Mouse (Mus musculus) A20 (cell line): ENCODE results near the gene Mapkapk3.
A peak's percentile ranks its signal among the peaks of the same experiment; 100 is the strongest.

Experiments
- DNase-seq: peaks from one replicate; pipeline ENCODE4 v3.0.0-alpha.2; 2011; ENCODE audit warnings: low read depth, low spot score

Mapkapk3 gene

GRCm38 (mm10) chr9:107288711-107289110 is 966 bp downstream of the Mapkapk3 start:
- peak; percentile 68 for DNase-seq

- no peak for DNase-seq
Observed at GRCm38 (mm10) chr9:107288105-107288650, 1.5 kb downstream of the Mapkapk3 start.

DNA sequence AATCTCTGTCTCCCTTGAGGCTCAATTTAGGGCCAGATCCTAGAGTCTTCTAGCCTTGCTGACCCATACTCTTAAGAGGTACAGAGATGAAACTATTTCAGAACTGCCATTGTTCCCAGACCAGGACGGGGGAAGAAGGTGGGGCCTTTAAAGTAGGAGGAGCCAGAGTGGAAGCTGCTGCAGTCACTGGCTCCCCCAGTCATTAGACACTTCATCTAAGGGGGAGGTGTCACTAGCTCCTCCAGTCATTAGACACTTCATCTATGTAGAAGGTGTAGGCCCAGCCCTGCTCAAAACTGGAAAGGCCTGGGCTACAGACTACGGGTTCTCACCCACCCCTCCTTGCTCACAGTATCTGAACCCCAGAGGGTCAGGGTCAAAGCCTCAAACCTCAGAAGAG is 2.4 kb downstream of the Mapkapk3 start:
- no peak for DNase-seq

DNA sequence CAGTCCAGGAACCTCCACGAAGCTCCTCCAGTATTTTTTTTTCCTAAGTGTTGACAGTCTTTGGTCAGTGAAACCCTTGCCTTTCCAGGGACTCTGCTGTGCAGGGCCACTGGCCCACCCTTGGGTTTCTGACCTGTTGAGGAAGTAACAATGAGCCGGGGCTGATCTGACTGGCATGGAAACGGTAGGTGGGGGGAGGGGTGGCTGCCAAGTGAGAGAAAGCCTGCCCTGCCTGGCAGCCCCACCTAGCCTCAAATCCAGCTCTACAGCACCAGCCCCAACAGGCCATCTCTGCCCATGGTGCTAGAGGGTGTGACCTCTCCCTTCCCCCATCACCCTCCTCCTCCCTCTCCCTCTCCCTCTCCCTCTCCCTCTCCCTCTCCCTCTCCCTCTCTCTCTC is 4.7 kb downstream of the Mapkapk3 start:
- no peak for DNase-seq

GRCm38 (mm10) chr9:107282951-107283350 is 6.7 kb downstream of the Mapkapk3 start:
- no peak for DNase-seq

GRCm38 (mm10) chr9:107281241-107281987 is 8.3 kb downstream of the Mapkapk3 start:
- DNase-seq: no peak

DNA sequence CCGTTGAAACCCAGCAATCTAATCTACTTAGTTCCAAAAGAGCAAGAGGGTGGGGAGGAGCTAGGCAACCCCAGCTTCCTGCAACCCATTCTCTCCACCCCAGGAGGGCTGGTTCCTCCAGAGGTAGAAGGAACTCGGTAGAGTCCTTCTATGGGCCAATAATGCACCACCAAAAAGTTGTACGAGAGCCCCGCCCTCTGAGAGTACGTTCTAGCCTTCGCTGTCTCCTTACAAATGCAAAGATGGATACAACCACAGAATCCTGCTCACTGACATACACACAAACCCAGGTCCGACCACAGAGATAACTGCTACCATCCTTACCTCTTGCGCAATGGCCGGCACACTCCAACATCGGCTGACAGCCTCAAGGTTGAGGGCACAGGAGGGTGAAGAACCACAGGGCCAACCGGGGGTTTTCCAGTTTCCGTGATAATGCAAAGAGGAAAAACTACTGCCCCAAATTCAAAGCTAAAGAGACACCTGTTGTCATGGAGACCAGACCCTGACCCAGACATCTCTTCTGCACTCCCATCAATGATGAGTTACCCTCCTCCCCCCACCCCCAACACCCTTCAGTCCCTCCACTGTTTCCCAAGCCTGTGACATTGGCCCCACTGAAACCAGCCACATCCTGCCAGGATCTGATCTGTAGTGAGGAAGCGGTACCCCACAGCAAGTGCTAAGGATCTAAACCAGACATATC is 9.2 kb downstream of the Mapkapk3 start:
- no peak for DNase-seq

GRCm38 (mm10) chr9:107279378-107280321 is 10.0 kb downstream of the Mapkapk3 start:
- DNase-seq: no peak

- no peak for DNase-seq
Observed at GRCm38 (mm10) chr9:107278527-107279377, 10.9 kb downstream of the Mapkapk3 start.

DNA sequence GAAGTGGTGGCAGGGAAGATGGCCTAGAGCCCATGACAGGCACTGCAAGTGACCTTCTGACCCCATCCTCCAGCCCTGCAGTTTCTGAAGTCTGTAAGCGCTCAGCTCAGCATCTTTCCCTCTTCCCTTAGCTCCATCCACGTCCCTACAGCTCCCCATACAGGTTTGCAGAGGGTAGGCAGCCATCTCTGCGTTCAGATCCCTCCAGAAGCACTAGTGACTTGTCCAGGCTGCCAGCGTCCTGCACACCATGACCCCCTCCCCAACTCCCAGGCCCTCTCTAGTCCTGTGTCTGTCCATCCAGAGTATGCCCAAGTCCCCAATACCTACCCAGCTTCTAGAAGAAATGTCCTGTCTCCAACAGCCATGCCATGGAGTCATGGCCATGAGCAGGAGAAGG is 11.6 kb downstream of the Mapkapk3 start:
- no peak for DNase-seq

DNA sequence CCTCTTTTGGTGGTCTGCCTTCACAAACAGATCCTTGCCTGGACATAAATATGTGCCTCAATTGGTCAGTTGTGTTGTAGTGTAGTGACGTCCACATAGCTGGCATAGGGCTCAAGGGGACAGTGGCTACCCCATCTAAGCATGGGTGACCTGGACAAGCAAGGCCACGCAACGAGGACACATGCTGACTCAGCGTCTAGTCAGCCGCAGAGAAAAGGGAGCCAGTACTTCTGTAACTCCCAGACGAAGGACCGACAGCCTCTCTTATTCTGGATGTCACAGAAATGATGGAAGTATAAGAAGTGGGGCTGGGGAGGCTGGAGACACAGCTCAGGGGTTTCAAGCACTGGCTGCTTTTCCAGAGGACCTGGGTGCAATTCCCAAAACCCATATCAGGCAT is 12.1 kb downstream of the Mapkapk3 start:
- no peak for DNase-seq

DNA sequence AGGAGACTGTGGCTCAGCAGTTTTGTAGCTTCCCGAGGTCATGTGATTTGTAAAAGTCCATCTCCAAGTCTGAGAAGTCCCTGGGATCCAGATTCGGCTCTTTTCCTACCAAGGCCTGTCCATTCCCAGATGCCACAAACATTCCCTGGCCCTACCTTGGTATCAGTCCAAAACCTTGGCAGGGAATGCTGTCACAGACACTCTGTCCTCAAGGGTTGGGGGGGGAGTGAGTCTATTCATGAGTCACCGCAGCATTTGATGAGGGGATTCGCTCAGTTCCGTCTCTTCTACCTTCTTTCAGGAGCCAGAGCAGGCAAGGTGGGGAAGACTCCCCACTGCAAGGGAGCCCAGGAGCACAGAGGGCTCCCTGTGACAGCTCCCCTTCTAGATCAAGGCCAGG is 14.0 kb downstream of the Mapkapk3 start:
- DNase-seq: no peak

DNA sequence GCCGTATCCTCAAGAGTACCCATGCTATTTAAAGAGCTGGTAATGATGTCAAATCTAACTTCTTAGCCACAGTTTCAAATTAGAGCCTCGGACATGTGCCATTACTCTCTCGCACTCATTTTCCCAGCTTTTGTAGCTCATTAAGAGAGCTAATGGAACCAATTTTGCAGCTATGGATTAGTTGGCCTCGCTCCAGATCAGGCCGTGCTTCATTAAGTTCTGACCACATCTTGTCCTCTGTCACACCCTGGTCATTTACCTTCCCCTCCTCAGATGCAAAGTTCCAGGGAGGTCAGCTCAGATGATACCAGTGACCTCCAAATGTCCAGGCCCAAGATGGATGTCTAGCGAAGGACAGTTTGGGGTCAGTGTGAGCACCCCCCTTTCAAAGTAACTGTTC is 14.9 kb downstream of the Mapkapk3 start:
- no peak for DNase-seq

- DNase-seq: no peak
Observed at GRCm38 (mm10) chr9:107273184-107273583, 16.5 kb downstream of the Mapkapk3 start.

GRCm38 (mm10) chr9:107272284-107272683 is 17.4 kb downstream of the Mapkapk3 start:
- no peak for DNase-seq

DNA sequence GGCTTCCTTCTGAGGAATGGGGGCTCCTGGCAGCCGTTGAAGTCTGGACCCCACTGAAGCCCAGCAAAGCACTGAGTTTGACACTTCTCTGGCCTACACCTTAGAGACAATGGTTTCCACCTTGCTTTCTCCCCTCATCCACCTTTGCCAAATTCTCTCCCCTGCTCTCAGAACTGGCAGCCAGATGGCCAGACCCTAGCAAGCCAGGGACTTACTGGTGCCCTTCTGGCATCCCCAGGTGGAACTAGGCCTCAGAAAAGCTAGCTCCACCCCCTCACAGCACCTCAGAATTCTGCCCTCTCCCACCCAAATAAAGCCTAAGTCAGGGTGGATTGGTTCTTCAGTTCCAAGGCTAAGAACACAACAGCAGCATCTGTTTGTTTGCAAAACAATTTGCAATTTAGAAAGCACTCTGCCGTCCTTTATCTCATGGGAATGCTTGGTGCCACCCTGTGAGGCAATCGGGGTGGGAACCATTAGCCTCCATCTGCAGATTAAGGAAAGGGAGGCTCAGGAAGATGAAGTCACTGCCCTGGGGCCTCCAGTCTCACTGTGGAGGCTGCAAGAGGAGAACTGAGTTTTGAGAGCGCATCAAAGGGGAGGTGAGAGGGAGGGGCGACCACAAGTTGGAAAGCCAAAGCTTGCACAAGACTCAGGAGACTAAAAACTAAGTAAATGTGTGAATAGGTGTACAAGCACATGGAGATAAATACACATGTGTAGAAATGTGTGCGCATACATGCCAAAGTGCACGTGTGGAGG is 18.3 kb downstream of the Mapkapk3 start:
- no peak for DNase-seq

DNA sequence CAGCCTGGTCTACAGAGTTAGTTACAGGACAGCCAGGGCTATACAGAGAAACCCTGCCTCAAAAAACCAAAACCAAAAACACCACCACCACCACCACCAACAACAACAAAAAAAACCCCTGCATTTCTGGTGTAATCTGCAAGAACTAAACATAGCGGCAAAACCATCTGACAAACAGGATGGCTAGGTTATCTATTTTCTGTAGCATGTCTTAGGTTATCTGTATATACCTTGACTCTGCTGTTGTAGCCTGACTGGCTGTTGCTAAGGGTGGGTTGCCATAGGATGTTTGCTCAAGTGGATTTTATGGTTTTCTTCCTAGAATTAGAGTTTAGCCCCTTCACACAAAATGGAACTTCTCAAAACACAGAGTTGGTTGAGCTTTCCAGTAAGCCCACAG is 19.9 kb downstream of the Mapkapk3 start:
- DNase-seq: no peak

DNA sequence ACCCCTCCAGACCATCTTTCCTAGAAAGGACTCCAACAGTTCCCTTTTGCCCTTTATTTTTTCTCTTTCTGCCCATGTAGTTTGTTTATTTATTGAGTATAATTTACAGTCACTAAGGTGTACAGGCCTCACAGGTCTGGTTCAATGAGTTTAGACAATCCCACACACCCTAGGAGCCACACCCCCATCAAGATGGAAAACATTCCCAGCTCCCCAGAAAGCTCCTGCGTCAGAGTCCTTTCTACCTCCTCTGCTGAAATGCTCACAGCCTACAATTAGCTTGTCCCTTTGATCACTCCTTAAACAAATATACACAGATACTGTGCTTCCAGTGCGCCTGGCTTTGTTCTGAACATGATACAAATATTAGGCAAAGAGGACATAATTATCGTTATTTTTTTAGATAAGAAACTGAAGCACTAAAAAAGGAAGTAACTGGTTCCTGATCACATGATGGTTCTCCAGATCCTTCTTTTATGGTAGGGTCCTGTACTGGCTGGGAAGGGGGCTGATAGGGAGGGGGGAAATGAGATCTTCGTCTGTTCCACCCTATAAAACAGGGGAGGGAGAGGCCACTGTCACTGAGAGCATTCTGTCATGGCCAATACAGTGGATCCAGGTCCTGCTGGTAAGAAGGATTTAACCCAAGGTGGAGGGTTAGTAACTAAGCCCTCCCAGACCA is 21.8 kb downstream of the Mapkapk3 start:
- no peak for DNase-seq

- no peak for DNase-seq
Observed at GRCm38 (mm10) chr9:107267028-107267427, 22.6 kb downstream of the Mapkapk3 start.

- no peak for DNase-seq
Observed at GRCm38 (mm10) chr9:107264731-107265130, 24.9 kb downstream of the Mapkapk3 start.
